Mouse (Mus musculus): Measurements from ENCODE around the gene Rrbp1. TPM values are rescaled to one million over a fixed set of nuclear protein-coding genes. Genes with fewer than 3 reads are reported as not detected.

Gene Rrbp1
- total RNA-seq, 2 experiments from 2014 or later, result 40.8 to 43.1 TPM

DNA sequence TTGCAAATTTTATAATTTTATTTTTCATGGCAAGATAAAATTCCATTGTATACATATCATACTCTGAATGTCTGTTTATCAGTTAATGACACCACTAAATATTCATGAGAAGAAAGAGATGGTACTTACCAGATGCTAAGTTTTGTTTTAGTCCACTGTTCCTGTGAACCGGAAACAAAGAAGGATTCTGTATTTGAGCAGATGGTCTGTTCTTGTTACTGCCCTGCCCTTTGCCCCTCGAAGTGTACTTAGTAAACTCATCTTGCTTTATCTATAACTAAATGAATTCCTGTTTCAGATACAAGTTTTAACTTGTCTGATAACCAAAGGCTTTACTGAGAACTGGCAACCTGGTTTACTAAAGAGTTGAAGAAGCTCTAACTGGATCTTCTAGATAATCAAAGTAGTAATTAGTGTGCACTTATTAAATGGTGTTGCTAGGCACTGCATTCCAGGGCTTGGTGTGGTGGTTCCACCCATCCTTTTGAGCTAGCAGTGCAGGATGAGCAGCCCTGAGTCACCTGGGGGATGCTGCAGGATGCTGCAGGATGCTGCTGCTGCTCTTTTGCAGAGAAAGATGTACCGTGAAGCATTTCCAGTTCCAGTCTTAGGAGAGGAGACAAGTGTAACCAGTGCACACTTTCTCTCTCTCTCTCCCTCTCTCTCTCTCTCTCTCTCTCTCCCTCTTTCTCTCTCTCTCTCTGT, 81.3 kb downstream of the Rrbp1 start:
- no peak for DNase-seq
- intact Hi-C loops (cut with DNase I), result no loop called here

GRCm38 (mm10) chr2:143925826-143926225, 85.2 kb downstream of the Rrbp1 start:
- DNase-seq, result no peak
- intact Hi-C loops (cut with DNase I), result no loop called here

- no peak for DNase-seq
- intact Hi-C loops (cut with DNase I), result no loop called here
Measured at GRCm38 (mm10) chr2:143924085-143924484, 87.0 kb downstream of the Rrbp1 start.

DNA sequence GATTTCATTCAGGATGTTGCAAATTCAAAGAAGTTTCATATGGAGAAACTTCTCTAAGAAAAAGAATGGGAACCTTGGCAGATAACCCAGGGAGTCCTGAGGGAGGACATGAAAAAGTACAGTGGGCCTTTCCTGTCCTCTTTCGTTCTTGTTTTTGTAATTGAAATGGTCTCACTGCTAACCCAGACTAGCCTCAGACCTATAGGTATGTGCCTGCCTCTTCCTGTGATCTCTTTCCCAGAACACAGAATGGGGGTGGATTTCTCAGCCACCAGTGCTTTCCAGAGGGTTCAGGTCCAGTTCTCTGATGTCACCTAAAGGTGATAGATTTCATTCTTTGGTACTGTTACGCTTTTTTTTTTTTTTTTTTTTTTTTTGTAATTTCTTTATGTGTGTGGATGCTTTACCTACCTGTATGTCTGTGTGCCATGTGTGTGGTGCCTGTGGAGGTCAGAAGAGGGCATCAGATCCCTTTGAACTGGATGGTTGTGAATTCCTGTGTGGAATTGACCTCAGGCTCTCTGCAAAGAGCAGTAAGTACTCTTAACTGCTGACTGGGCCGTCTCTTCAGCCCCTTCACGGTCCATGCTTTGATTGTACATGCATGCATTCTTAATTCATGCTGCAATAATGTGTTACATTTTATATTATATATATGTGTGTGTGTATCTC, 92.1 kb downstream of the Rrbp1 start:
- DNase-seq, result no peak
- intact Hi-C loops (cut with DNase I), result loop anchor here (5.0 kb wide), 1 partner anchor 48 kb away; no protein-coding TSS in a partner anchor

DNA sequence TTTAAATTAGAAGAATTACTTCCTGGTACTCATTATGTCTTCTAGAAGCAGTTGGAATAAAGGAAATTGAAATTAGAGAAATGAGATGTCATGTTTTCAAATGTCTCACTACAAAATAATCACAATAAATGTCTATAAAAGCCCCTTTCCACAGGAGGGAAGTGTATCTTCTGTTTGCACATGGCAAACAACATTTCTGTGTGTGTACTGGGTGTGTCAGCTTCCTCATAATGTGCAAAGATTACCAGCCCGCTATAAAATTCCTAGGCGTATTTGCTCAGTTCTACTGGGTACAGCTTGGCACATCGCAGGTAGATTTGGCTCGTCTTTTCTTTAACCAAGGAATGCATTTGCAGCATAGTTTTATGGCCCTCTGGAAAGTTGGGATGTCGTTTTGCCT, 93.4 kb downstream of the Rrbp1 start:
- intact Hi-C loops (cut with DNase I), result loop anchor here (5.0 kb wide), 1 partner anchor 50 kb away; no protein-coding TSS in a partner anchor
- DNase-seq, result no peak

GRCm38 (mm10) chr2:143916229-143916628, 94.8 kb downstream of the Rrbp1 start:
- no peak for DNase-seq
- intact Hi-C loops (cut with DNase I), result loop anchor here (5.0 kb wide), 1 partner anchor 51 kb away; no protein-coding TSS in a partner anchor

- intact Hi-C loops (cut with DNase I), result loop anchor here (5.0 kb wide), 1 partner anchor 52 kb away; no protein-coding TSS in a partner anchor
- no peak for DNase-seq
Measured at GRCm38 (mm10) chr2:143915600-143916135, 95.4 kb downstream of the Rrbp1 start.

GRCm38 (mm10) chr2:143914760-143915599, 96.1 kb downstream of the Rrbp1 start, which contains the start of gene Dstn:
Gene Dstn, plus strand, starts transcription at chr2:143915320.
- peak; percentile 94 to 99 for DNase-seq
- intact Hi-C loops (cut with DNase I), result loop anchor here (5.0 kb wide), 2 partner anchors 48 to 52 kb away; no protein-coding TSS in a partner anchor

GRCm38 (mm10) chr2:143914221-143914620, 96.8 kb downstream of the Rrbp1 start:
- DNase-seq, result no peak
- intact Hi-C loops (cut with DNase I), result loop anchor here (5.0 kb wide), 1 partner anchor 47 kb away; no protein-coding TSS in a partner anchor

- DNase-seq, result no peak
- intact Hi-C loops (cut with DNase I), result loop anchor here (5.0 kb wide), 1 partner anchor 45 kb away; no protein-coding TSS in a partner anchor
Measured at GRCm38 (mm10) chr2:143912199-143912598, 98.9 kb downstream of the Rrbp1 start.

GRCm38 (mm10) chr2:143909230-143909629, 101.8 kb downstream of the Rrbp1 start:
- no peak for DNase-seq
- intact Hi-C loops (cut with DNase I), result no loop called here

- no peak for DNase-seq
- intact Hi-C loops (cut with DNase I), result no loop called here
Measured at GRCm38 (mm10) chr2:143904896-143905295, 106.2 kb downstream of the Rrbp1 start.

DNA sequence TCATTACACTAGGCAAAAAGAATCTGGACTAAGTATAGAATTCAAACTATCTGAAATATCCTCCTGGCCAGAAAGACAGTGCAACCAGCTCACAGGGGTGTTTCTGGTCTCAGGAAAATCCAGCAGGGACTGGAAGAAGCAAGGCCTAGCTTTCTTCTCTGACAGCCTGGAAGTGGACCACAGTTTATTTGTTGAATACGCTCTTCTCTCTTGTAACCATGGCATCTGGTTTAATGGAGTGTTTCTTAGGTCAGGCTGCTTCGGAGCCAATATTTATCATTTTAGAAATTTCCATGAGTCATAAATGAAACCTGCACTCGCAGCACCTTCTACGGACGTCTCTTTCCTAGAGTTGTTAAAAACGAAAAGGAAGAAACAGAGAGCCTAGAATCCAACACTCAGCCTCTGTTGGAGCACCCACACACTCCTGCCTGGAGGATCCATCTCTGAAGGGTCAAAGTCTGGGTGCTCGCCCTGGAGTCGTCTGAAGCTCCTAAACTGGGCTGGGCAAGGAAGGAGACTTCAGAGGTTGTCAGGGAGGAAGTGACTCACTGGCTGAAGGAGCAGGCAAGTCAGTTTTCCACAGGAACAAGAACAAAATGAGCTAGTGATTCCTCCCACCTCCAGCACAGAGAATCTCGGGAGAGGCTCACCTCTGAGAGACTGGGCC, 107.6 kb downstream of the Rrbp1 start:
- DNase-seq, result no peak
- intact Hi-C loops (cut with DNase I), result no loop called here

DNA sequence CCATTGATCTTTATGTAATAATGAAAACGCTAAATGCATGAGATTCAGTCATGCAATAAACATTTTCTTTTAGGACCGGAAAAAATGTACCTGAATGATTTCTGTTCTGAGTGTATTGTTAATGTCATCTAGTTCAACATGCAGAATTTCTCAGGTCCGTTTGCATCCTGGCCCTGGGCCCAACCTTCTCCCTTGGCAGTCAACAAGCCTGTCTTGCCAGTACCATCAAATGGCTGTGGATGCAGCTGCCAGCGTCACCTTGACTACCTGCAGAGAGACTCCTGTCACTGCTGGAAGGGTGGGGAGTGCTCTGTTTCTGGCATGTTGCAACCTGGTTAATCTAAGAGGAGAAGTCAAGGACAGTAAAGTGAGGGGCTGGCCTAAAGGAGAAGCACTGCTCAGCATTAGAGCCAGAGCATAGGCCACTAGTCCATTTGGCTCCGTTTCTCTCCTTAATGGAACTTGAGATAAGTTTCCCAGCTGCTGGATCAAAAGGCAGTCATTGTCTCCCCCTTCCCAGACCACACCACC, 110.2 kb downstream of the Rrbp1 start:
- DNase-seq, result no peak

GRCm38 (mm10) chr2:143899470-143900220, 111.4 kb downstream of the Rrbp1 start:
- no peak for DNase-seq
- intact Hi-C loops (cut with DNase I), result no loop called here

More for the DNA sequence above, 110.2 kb downstream of the Rrbp1 start:
- intact Hi-C loops (cut with DNase I), result no loop called here
